Mouse (Mus musculus): ENCODE data around the gene Canx. TPM values are rescaled to one million over a fixed set of nuclear protein-coding genes. Genes with fewer than 3 reads are reported as not detected.

Canx gene
- 239 and 252 TPM in 2 replicates for polyA plus RNA-seq (2014; fragmentation: Nextera tagmentation; extraction: Ambion mirVana)

GRCm38 (mm10) chr11:50325496-50326301 lies at the start of gene Canx:
TSS of gene Canx (minus strand) at chr11:50325673.
- WGBS: under 1% methylated on average over 64 of the region's 64 CpGs
- Histone ChIP-seq H3K4me1 (replicated peaks; ENCODE audit: control insufficient read depth, insufficient read depth, low read length) (peaks cover 34% of the 10 kb centered on the region), H3K9ac (peak within 1 kb of the TSS; percentile 97), H3K36me3 (replicated peaks; ENCODE audit: control insufficient read depth, insufficient read depth) (no peaks in the 10 kb centered on the region), H3K9me3 (ENCODE audit: control insufficient read depth, low read length) (no peaks in the 10 kb centered on the region), H3K27ac (peak within 1 kb of the TSS; percentile 92), H3K27me3 (ENCODE audit: control insufficient read depth, insufficient read depth, low read length) (no peaks in the 10 kb centered on the region), H3K4me2 (replicated peaks) (peak within 1 kb of the TSS; percentile 91), H3K4me3 (replicated peaks; ENCODE audit: low read length) (peak within 1 kb of the TSS; percentile 93)
- DNase-seq (ENCODE audit: low spot score): peak; percentile 100
- peak; percentile 99 for ATAC-seq (ENCODE audit: low FRiP score)

GRCm38 (mm10) chr11:50374286-50375015 lies 49.0 kb upstream of the Canx start:
- WGBS: 86% methylated on average over 13 of the region's 13 CpGs
- no peak overlapping the region for H3K9ac ChIP-seq
- DNase-seq (ENCODE audit: low spot score) (no peak), ATAC-seq (ENCODE audit: low FRiP score) (no peak)
- no peaks in the 10 kb centered on the region for H3K9me3 ChIP-seq (ENCODE audit: control insufficient read depth, low read length)
- H3K4me1 ChIP-seq (replicated peaks; ENCODE audit: control insufficient read depth, insufficient read depth, low read length): peaks cover 26% of the 10 kb centered on the region
- H3K36me3 ChIP-seq (replicated peaks; ENCODE audit: control insufficient read depth, insufficient read depth): peaks cover 9% of the 10 kb centered on the region
- no peak overlapping the region for H3K27ac ChIP-seq
- H3K4me2 ChIP-seq (replicated peaks): no peak overlapping the region
- no peak overlapping the region for H3K4me3 ChIP-seq (replicated peaks; ENCODE audit: low read length)
- H3K27me3 ChIP-seq (ENCODE audit: control insufficient read depth, insufficient read depth, low read length): no peaks in the 10 kb centered on the region

GRCm38 (mm10) chr11:50373621-50374020 lies 48.1 kb upstream of the Canx start:
- H3K27ac ChIP-seq: no peak overlapping the region
- peaks cover 20% of the 10 kb centered on the region; the same call in 1 of the 2 replicates for H3K4me1 ChIP-seq (replicated peaks; ENCODE audit: control insufficient read depth, insufficient read depth, low read length)
- no peaks in the 10 kb centered on the region for H3K27me3 ChIP-seq (ENCODE audit: control insufficient read depth, insufficient read depth, low read length)
- ATAC-seq (ENCODE audit: low FRiP score) (no peak), DNase-seq (ENCODE audit: low spot score) (no peak)
- H3K9ac ChIP-seq: no peak overlapping the region
- H3K4me2 ChIP-seq (replicated peaks): no peak overlapping the region
- no peaks in the 10 kb centered on the region for H3K9me3 ChIP-seq (ENCODE audit: control insufficient read depth, low read length)
- H3K36me3 ChIP-seq (replicated peaks; ENCODE audit: control insufficient read depth, insufficient read depth): 0 out of 2 replicates have a peak, but pooled peaks cover 1% of the 10 kb centered on the region
- 88% methylated on average over 1 of the region's 1 CpGs for WGBS
- H3K4me3 ChIP-seq (replicated peaks; ENCODE audit: low read length): no peak overlapping the region

- no peak for DNase-seq (ENCODE audit: low spot score)
- no peaks in the 10 kb centered on the region for H3K9me3 ChIP-seq (ENCODE audit: control insufficient read depth, low read length)
- H3K4me3 ChIP-seq (replicated peaks; ENCODE audit: low read length): no peak overlapping the region
- no peak overlapping the region for H3K9ac ChIP-seq
- peaks cover 20% of the 10 kb centered on the region; the same call in 1 of the 2 replicates for H3K4me1 ChIP-seq (replicated peaks; ENCODE audit: control insufficient read depth, insufficient read depth, low read length)
- no peak for ATAC-seq (ENCODE audit: low FRiP score)
- H3K4me2 ChIP-seq (replicated peaks): no peak overlapping the region
- H3K27ac ChIP-seq: no peak overlapping the region
- no peaks in the 10 kb centered on the region for H3K36me3 ChIP-seq (replicated peaks; ENCODE audit: control insufficient read depth, insufficient read depth)
- H3K27me3 ChIP-seq (ENCODE audit: control insufficient read depth, insufficient read depth, low read length): no peaks in the 10 kb centered on the region
Measured at GRCm38 (mm10) chr11:50373086-50373485, 47.6 kb upstream of the Canx start.

- 97% methylated on average over 1 of the region's 1 CpGs for WGBS
- Histone ChIP-seq H3K9me3 (ENCODE audit: control insufficient read depth, low read length) (no peaks in the 10 kb centered on the region), H3K27me3 (ENCODE audit: control insufficient read depth, insufficient read depth, low read length) (no peaks in the 10 kb centered on the region), H3K27ac (peak overlapping the region; percentile 94), H3K4me2 (replicated peaks) (peak overlapping the region; percentile 72), H3K36me3 (replicated peaks; ENCODE audit: control insufficient read depth, insufficient read depth) (no peaks in the 10 kb centered on the region), H3K4me3 (replicated peaks; ENCODE audit: low read length) (peak overlapping the region; percentile 32), H3K9ac (peak overlapping the region; percentile 77), H3K4me1 (replicated peaks; ENCODE audit: control insufficient read depth, insufficient read depth, low read length) (peaks cover 20% of the 10 kb centered on the region; the same call in 1 of the 2 replicates)
- ATAC-seq (ENCODE audit: low FRiP score) (no peak), DNase-seq (ENCODE audit: low spot score) (no peak)
Measured at GRCm38 (mm10) chr11:50371911-50372310, 46.4 kb upstream of the Canx start.

- Histone ChIP-seq H3K27me3 (ENCODE audit: control insufficient read depth, insufficient read depth, low read length) (no peaks in the 10 kb centered on the region), H3K4me3 (replicated peaks; ENCODE audit: low read length) (peak overlapping the region; percentile 32), H3K4me2 (replicated peaks) (peak overlapping the region; percentile 72), H3K9me3 (ENCODE audit: control insufficient read depth, low read length) (no peaks in the 10 kb centered on the region), H3K9ac (peak overlapping the region; percentile 77), H3K27ac (peak overlapping the region; percentile 94), H3K4me1 (replicated peaks; ENCODE audit: control insufficient read depth, insufficient read depth, low read length) (peaks cover 18% of the 10 kb centered on the region; the same call in 1 of the 2 replicates), H3K36me3 (replicated peaks; ENCODE audit: control insufficient read depth, insufficient read depth) (no peaks in the 10 kb centered on the region)
- DNase-seq (ENCODE audit: low spot score) (peak; percentile 77), ATAC-seq (ENCODE audit: low FRiP score) (peak; percentile 69)
- 2% methylated on average over 18 of the region's 18 CpGs for WGBS
Measured at GRCm38 (mm10) chr11:50371399-50371841, 45.9 kb upstream of the Canx start.

- DNase-seq (ENCODE audit: low spot score) (peak; percentile 39), ATAC-seq (ENCODE audit: low FRiP score) (peak; percentile 59; the same call in 1 of the 2 replicates)
- H3K9me3 ChIP-seq (ENCODE audit: control insufficient read depth, low read length): no peaks in the 10 kb centered on the region
- no peak overlapping the region for H3K4me3 ChIP-seq (replicated peaks; ENCODE audit: low read length)
- 0 out of 2 replicates have a peak, but pooled peaks cover 13% of the 10 kb centered on the region for H3K4me1 ChIP-seq (replicated peaks; ENCODE audit: control insufficient read depth, insufficient read depth, low read length)
- H3K9ac ChIP-seq: peak overlapping the region; percentile 77; the same call in 1 of the 2 replicates
- H3K27me3 ChIP-seq (ENCODE audit: control insufficient read depth, insufficient read depth, low read length): no peaks in the 10 kb centered on the region
- H3K4me2 ChIP-seq (replicated peaks): peak overlapping the region; percentile 72
- H3K36me3 ChIP-seq (replicated peaks; ENCODE audit: control insufficient read depth, insufficient read depth): no peaks in the 10 kb centered on the region
- WGBS: 51% methylated on average over 4 of the region's 4 CpGs
- peak overlapping the region; percentile 94 for H3K27ac ChIP-seq
Measured at GRCm38 (mm10) chr11:50370969-50371368, 45.5 kb upstream of the Canx start.

GRCm38 (mm10) chr11:50369360-50369911 lies 44.0 kb upstream of the Canx start:
- ATAC-seq (ENCODE audit: low FRiP score): no peak
- no peak overlapping the region for H3K4me2 ChIP-seq (replicated peaks)
- no peaks in the 10 kb centered on the region for H3K36me3 ChIP-seq (replicated peaks; ENCODE audit: control insufficient read depth, insufficient read depth)
- 95% methylated on average over 5 of the region's 5 CpGs for WGBS
- H3K9ac ChIP-seq: no peak overlapping the region
- H3K9me3 ChIP-seq (ENCODE audit: control insufficient read depth, low read length): no peaks in the 10 kb centered on the region
- DNase-seq (ENCODE audit: low spot score): no peak
- no peak overlapping the region for H3K27ac ChIP-seq
- no peaks in the 10 kb centered on the region for H3K27me3 ChIP-seq (ENCODE audit: control insufficient read depth, insufficient read depth, low read length)
- no peak overlapping the region for H3K4me3 ChIP-seq (replicated peaks; ENCODE audit: low read length)
- H3K4me1 ChIP-seq (replicated peaks; ENCODE audit: control insufficient read depth, insufficient read depth, low read length): 0 out of 2 replicates have a peak, but pooled peaks cover 12% of the 10 kb centered on the region

GRCm38 (mm10) chr11:50367531-50367930 lies 42.1 kb upstream of the Canx start:
- Histone ChIP-seq H3K9me3 (ENCODE audit: control insufficient read depth, low read length) (no peaks in the 10 kb centered on the region), H3K4me3 (replicated peaks; ENCODE audit: low read length) (no peak overlapping the region), H3K4me1 (replicated peaks; ENCODE audit: control insufficient read depth, insufficient read depth, low read length) (0 out of 2 replicates have a peak, but pooled peaks cover 12% of the 10 kb centered on the region), H3K36me3 (replicated peaks; ENCODE audit: control insufficient read depth, insufficient read depth) (no peaks in the 10 kb centered on the region), H3K9ac (no peak overlapping the region), H3K27ac (no peak overlapping the region), H3K27me3 (ENCODE audit: control insufficient read depth, insufficient read depth, low read length) (no peaks in the 10 kb centered on the region), H3K4me2 (replicated peaks) (no peak overlapping the region)
- no peak for ATAC-seq (ENCODE audit: low FRiP score)
- no peak for DNase-seq (ENCODE audit: low spot score)
- 94% methylated on average over 9 of the region's 9 CpGs for WGBS
